Mouse (Mus musculus) stomach, embryonic 14.5 days (tissue): ENCODE results near the gene Smc5. TPM values are rescaled to one million over a fixed set of nuclear protein-coding genes. Genes with fewer than 3 reads are reported as not detected.

Experiments
- ATAC-seq: fragments of 200-750 bp; cut with Nextera tagmentation; 2 replicates; pipeline ENCODE4 v1.8.0; 2017; ENCODE audit warnings: low read depth, moderate TSS enrichment; ENCODE audit not compliant: insufficient number of reproducible peaks, insufficient read depth, low FRiP score
- H3K27ac ChIP-seq: fragments of 300-500 bp; sonication (generic); 2 replicates; pipeline ENCODE4 v1.5.1; 2014; ENCODE audit warnings: mild to moderate bottlenecking, low read length, moderate library complexity, mixed read lengths
- H3K27me3 ChIP-seq: fragments of 300-500 bp; sonication (generic); 2 replicates; pipeline ENCODE4 v1.6.1; 2014; ENCODE audit warnings: low read length, control low read depth, mixed read lengths; ENCODE audit not compliant: control insufficient read depth, insufficient read depth
- H3K36me3 ChIP-seq: fragments of 300-500 bp; sonication (generic); 2 replicates; pipeline ENCODE4 v1.6.1; 2014; ENCODE audit warnings: mild to moderate bottlenecking, control low read depth, low read length, moderate library complexity, mixed read lengths; ENCODE audit not compliant: control insufficient read depth, insufficient read depth
- H3K4me1 ChIP-seq: fragments of 300-500 bp; sonication (generic); 2 replicates; pipeline ENCODE4 v1.6.1; 2014; ENCODE audit warnings: low read length, control low read depth, mixed read lengths; ENCODE audit not compliant: control insufficient read depth, insufficient read depth
- H3K4me2 ChIP-seq: fragments of 300-500 bp; sonication (generic); replicated peaks from 2 replicates; pipeline ENCODE4 v1.6.1; 2014; ENCODE audit warnings: low read depth, low read length, control low read depth
- H3K4me3 ChIP-seq: fragments of 300-500 bp; sonication (generic); 2 replicates; pipeline ENCODE4 v1.5.1; 2014; ENCODE audit warnings: low read depth, low read length, control low read depth
- H3K9ac ChIP-seq: fragments of 300-500 bp; sonication (generic); replicated peaks from 2 replicates; pipeline ENCODE4 v1.6.1; 2014; ENCODE audit warnings: low read depth, mild to moderate bottlenecking, control low read depth, low read length, moderate library complexity, mixed read lengths
- H3K9me3 ChIP-seq: fragments of 300-500 bp; sonication (generic); 2 replicates; pipeline ENCODE4 v1.6.1; 2016; ENCODE audit warnings: low read depth, low read length, control low read depth; ENCODE audit not compliant: control insufficient read depth
- WGBS: fragments of 180-500 bp; shearing (Covaris S2); extraction: QIAGEN DNeasy Blood & Tissue Kit; methylation state at CpG from one replicate; pipeline ENCODE4 v1.1.7; 2014; 5-methylcytosine and 5-hydroxymethylcytosine counted together
- polyA plus RNA-seq: library from polyadenylated mRNA; unstranded; fragments of >200 nt; fragmentation: Nextera tagmentation; extraction: Ambion mirVana; gene quantifications from 2 replicates; pipeline ENCODE4 v1.2.1, GENCODE M21; 2014

Smc5 gene
- polyA plus RNA-seq, result 40.8 and 42.3 TPM in 2 replicates

- H3K4me1 ChIP-seq, result peaks cover 6% of the 10 kb centered on the region
- under 1% methylated on average over 69 of the region's 69 CpGs for WGBS
- H3K9ac ChIP-seq, result peak within 1 kb of the TSS; percentile 90
- H3K36me3 ChIP-seq, result peaks cover 3% of the 10 kb centered on the region; the same call in 1 of the 2 replicates
- H3K4me2 ChIP-seq, result peak within 1 kb of the TSS; percentile 56
- H3K9me3 ChIP-seq, result no peaks in the 10 kb centered on the region
- peak within 1 kb of the TSS; percentile 71 for H3K27ac ChIP-seq
- H3K4me3 ChIP-seq, result peak within 1 kb of the TSS; percentile 95
- peak; percentile 95 for ATAC-seq
- H3K27me3 ChIP-seq, result no peaks in the 10 kb centered on the region
Observed at GRCm38 (mm10) chr19:23273355-23274053, at the start of gene Smc5. Gene Smc5, minus strand, starts transcription at chr19:23273897.

- Histone ChIP-seq H3K27me3 (no peaks in the 10 kb centered on the region), H3K9me3 (no peaks in the 10 kb centered on the region), H3K4me3 (no peak overlapping the region), H3K9ac (no peak overlapping the region), H3K27ac (no peak overlapping the region), H3K4me2 (no peak overlapping the region), H3K4me1 (no peaks in the 10 kb centered on the region), H3K36me3 (no peaks in the 10 kb centered on the region)
- ATAC-seq, result no peak
- 68% methylated on average over 3 of the region's 3 CpGs for WGBS
Observed at GRCm38 (mm10) chr19:23323107-23323506, 49.4 kb upstream of the Smc5 start.

GRCm38 (mm10) chr19:23317989-23318358 is 44.3 kb upstream of the Smc5 start:
- Histone ChIP-seq H3K9me3 (no peaks in the 10 kb centered on the region), H3K9ac (no peak overlapping the region), H3K36me3 (no peaks in the 10 kb centered on the region), H3K27me3 (no peaks in the 10 kb centered on the region), H3K4me2 (no peak overlapping the region), H3K4me1 (no peaks in the 10 kb centered on the region), H3K4me3 (no peak overlapping the region), H3K27ac (no peak overlapping the region)
- no peak for ATAC-seq
- WGBS, result 82% methylated on average over 5 of the region's 5 CpGs

DNA sequence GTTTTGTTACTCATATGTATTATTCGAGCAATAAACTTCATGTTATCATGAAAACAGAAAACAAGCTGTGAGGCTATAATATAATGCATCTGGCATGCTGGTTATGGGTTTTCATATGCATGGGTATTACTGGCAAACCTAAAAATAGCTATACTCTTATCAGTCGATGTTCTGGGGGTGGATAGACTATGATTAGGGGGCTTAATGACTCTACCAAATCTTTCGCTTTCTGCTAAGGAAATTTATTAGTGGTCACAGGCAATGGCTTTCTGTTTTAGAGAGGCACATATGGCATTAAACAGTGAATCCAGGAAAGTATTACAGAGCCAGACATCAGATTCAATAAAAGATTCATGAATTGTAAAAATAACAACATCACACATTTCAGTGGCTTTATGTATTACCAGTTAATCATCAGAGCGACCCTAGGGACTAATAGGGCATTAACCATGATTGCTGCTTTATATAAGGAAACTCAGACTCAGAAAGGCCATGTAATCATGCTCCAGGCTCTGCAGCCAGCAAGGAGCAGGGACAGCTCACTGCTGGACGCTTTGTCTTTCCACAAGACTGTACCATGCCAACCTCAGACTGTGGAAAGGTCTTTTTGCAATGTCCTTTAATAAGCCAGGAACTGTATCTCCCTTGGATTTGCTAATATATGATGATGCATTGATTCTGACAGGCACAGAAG is 43.7 kb upstream of the Smc5 start:
- H3K9ac ChIP-seq, result no peak overlapping the region
- WGBS, result 75% methylated on average over 5 of the region's 5 CpGs
- ATAC-seq, result no peak
- H3K36me3 ChIP-seq, result no peaks in the 10 kb centered on the region
- no peak overlapping the region for H3K27ac ChIP-seq
- H3K4me3 ChIP-seq, result no peak overlapping the region
- H3K4me1 ChIP-seq, result no peaks in the 10 kb centered on the region
- H3K9me3 ChIP-seq, result no peaks in the 10 kb centered on the region
- no peak overlapping the region for H3K4me2 ChIP-seq
- H3K27me3 ChIP-seq, result no peaks in the 10 kb centered on the region

- Histone ChIP-seq H3K27me3 (no peaks in the 10 kb centered on the region), H3K9me3 (no peaks in the 10 kb centered on the region), H3K36me3 (no peaks in the 10 kb centered on the region), H3K27ac (no peak overlapping the region), H3K4me2 (no peak overlapping the region), H3K9ac (no peak overlapping the region), H3K4me1 (no peaks in the 10 kb centered on the region), H3K4me3 (no peak overlapping the region)
- ATAC-seq, result no peak
- WGBS, result 90% methylated on average over 5 of the region's 5 CpGs
Observed at GRCm38 (mm10) chr19:23316851-23317250, 43.2 kb upstream of the Smc5 start.

DNA sequence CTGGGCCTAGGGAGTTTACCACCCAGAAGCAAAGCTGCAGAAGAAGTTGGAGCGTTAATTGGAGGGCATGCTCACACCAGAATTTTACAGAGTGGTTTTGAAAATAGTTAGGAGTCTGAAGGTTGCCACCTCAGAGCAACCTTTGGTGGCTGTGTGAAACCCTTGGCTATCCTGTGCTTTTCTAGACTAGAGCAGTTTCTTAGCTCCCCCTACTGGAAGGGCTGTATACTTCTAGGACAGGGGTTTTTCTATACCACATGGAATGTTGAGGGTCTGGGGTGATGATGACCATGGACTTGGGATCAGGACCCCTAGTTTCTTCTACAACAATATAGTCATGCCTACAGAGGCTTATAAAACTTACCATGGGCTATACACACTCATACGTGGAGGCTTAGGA is 36.3 kb upstream of the Smc5 start:
- Histone ChIP-seq H3K4me1 (no peaks in the 10 kb centered on the region), H3K27me3 (no peaks in the 10 kb centered on the region), H3K4me2 (no peak overlapping the region), H3K4me3 (no peak overlapping the region), H3K27ac (no peak overlapping the region), H3K9me3 (no peaks in the 10 kb centered on the region), H3K9ac (no peak overlapping the region), H3K36me3 (no peaks in the 10 kb centered on the region)
- WGBS, result 91% methylated on average over 2 of the region's 2 CpGs
- ATAC-seq, result no peak

GRCm38 (mm10) chr19:23306671-23307070 is 33.0 kb upstream of the Smc5 start:
- H3K4me2 ChIP-seq, result no peak overlapping the region
- WGBS, result 85% methylated on average over 7 of the region's 7 CpGs
- no peaks in the 10 kb centered on the region for H3K4me1 ChIP-seq
- H3K9ac ChIP-seq, result no peak overlapping the region
- H3K36me3 ChIP-seq, result no peaks in the 10 kb centered on the region
- no peak overlapping the region for H3K27ac ChIP-seq
- no peak overlapping the region for H3K4me3 ChIP-seq
- H3K9me3 ChIP-seq, result no peaks in the 10 kb centered on the region
- ATAC-seq, result no peak
- H3K27me3 ChIP-seq, result no peaks in the 10 kb centered on the region

DNA sequence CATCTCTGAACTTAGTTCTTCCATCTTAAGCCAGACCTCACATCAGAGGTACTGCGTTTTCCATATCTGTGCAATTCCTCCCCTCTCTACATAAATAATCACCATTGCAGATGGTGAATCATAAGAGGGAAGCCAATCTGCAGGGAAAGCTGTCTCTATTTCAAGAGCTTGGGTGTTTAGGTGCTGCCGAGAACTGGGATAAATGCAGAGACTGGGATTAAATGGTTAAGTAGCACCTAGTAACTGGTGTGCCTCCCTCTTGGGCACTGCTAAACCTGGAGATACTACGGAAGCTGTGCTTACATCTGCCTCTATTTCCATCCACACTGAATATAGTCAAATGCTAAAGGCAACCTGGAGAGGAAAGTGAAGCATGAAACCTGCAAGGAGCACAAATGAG is 26.3 kb upstream of the Smc5 start:
- H3K36me3 ChIP-seq, result no peaks in the 10 kb centered on the region
- H3K9ac ChIP-seq, result no peak overlapping the region
- no peak overlapping the region for H3K4me2 ChIP-seq
- ATAC-seq, result no peak
- no peak overlapping the region for H3K27ac ChIP-seq
- H3K4me3 ChIP-seq, result no peak overlapping the region
- H3K9me3 ChIP-seq, result no peaks in the 10 kb centered on the region
- no peaks in the 10 kb centered on the region for H3K4me1 ChIP-seq
- no peaks in the 10 kb centered on the region for H3K27me3 ChIP-seq
- 89% methylated on average over 3 of the region's 3 CpGs for WGBS
